Mouse (Mus musculus) megakaryocyte, adult 5-6 weeks (primary cell): ENCODE measurements at regions not wholly inside any gene's neighbourhood (a gene's known extent, or its start where the extent isn't known, plus 50 kb on each side); places are given as distances from the start of the nearest gene placed in this dataset.
A peak's percentile ranks its signal among the peaks of the same experiment; 100 is the strongest.

Source experiments
- ATAC-seq: 2 replicates; pipeline ENCODE4 v1.8.0; 2016; ENCODE audit warnings: mild to moderate bottlenecking, inconsistent platforms; ENCODE audit not compliant: poor library complexity, severe bottlenecking

DNA sequence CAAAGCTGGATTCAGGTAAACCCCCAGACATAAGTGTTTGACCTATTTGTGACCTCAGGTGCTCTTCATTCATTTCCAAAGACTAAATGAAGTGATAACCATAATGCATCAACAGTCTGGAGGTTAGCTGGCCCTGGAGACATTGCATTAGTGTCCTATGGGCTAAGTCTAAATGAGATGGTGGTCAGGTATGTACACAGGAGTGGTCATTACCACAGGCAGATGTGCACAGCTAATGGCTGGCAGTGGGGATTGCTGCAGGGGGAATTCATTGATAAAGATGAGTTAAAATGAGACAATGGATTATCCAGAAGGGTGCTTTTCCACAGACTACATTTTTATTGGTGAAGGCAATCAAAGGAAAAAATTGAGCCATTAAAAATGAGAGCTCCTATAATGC, 114.2 kb upstream of the Fam92a start:
- no peak for ATAC-seq

DNA sequence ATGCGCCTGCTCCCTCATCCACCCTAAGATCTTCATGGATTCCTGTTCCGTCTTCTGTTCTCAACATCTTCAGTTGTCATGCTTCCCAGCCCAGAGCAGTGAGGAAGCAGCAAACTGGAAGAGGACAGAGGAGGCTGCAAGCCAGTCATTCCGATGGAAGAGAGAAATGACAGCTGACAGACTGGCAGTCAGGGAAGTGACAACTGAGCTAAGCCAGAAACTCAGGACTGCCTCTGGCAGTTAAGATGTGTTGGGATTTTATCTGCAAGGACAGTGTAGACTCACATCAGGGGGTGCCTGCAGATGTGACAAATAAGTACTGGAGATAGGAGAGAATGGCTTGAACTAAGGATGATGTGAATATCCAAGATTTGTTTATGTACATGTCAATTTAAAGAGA, 106.1 kb upstream of the Fam92a start:
- no peak for ATAC-seq

- ATAC-seq = no peak
These were observed 101.6 kb upstream of the Fam92a start for GRCm38 (mm10) chr4:12273369-12273768.

GRCm38 (mm10) chr4:12272914-12273313, 101.1 kb upstream of the Fam92a start:
- no peak for ATAC-seq

GRCm38 (mm10) chr4:12272378-12272777, 100.6 kb upstream of the Fam92a start:
- no peak for ATAC-seq

GRCm38 (mm10) chr4:12263746-12264145, 91.9 kb upstream of the Fam92a start:
- no peak for ATAC-seq

DNA sequence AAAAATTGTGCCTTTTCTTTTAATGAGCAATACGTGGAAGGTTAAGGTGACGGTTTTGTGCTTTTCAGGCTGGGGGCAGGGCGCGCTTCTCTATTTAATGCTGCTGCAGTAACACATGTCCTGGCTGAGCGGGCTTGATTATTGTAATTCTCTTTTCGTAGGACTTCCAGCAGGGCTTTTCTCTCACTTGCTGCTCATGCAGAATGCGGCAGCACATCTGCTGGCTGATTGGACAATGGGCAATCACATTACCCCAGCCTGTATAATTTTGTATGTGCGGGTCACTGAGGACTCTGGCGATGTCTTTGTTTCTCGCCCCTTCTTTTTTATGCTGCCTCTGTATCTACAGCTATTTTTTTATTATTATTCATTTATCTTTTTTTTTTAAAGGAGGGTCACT, 91.4 kb upstream of the Fam92a start:
- ATAC-seq = no peak

GRCm38 (mm10) chr4:12247994-12248393, 76.2 kb upstream of the Fam92a start:
- ATAC-seq = no peak

DNA sequence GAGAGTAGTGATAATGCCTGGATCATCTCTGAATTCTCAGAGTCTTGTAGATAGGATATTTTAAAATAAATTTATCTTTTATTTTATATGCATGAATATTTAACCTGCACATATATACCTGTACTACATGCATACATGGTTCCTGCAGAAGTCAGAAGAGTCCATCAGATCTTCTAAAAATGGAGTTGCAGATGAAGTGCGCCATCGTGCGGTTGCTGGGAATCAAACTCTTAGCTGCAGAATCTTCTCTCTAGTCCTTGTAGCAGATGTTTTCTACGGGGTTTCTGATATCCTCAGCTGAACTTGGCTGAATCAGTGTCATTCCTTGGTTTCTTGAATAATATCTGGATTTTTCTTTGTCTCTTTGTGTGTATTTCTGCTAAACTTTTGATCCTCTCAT, 74.8 kb upstream of the Fam92a start:
- no peak for ATAC-seq

- peak; percentile 70 for ATAC-seq
These were observed 69.2 kb upstream of the Fam92a start for GRCm38 (mm10) chr4:12240941-12241571.

- no peak for ATAC-seq
These were observed 58.9 kb upstream of the Fam92a start for GRCm38 (mm10) chr4:12230731-12231130.
